Mouse (Mus musculus) cerebellum, adult 9-11 months (tissue): ENCODE measurements around the gene Apoa4.

ENCODE experiments used
- DNase-seq: peaks from one replicate; pipeline ENCODE4 v3.0.0; 2022

Apoa4 gene

GRCm38 (mm10) chr9:46228491-46228890 lies 12.0 kb upstream of the Apoa4 start, which contains the start of gene Apoa1:
TSS of gene Apoa1 (plus strand) at chr9:46228580.
- no peak for DNase-seq

DNA sequence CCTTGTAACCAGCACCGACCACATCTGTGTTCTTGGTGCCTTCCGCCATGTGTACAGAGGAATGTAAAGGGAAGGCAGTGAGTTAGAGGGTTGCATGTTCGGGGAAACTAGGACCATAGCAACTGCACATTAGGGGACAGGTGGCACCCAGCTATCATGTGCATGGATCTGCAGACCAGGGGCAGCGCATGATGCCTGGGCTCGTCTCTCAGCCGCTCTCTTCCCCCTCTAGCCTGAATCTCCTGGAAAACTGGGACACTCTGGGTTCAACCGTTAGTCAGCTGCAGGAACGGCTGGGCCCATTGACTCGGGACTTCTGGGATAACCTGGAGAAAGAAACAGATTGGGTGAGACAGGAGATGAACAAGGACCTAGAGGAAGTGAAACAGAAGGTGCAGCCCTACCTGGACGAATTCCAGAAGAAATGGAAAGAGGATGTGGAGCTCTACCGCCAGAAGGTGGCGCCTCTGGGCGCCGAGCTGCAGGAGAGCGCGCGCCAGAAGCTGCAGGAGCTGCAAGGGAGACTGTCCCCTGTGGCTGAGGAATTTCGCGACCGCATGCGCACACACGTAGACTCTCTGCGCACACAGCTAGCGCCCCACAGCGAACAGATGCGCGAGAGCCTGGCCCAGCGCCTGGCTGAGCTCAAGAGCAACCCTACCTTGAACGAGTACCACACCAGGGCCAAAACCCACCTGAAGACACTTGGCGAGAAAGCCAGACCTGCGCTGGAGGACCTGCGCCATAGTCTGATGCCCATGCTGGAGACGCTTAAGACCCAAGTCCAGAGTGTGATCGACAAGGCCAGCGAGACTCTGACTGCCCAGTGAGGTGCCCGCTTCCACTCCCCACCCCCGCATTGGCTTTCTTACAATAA lies 10.7 kb upstream of the Apoa4 start:
- DNase-seq: peak; percentile 95

GRCm38 (mm10) chr9:46230450-46230975 lies 10.0 kb upstream of the Apoa4 start:
- DNase-seq: peak; percentile 52

- peak; percentile 64 for DNase-seq
These were observed 5.3 kb upstream of the Apoa4 start for GRCm38 (mm10) chr9:46235196-46235595.

GRCm38 (mm10) chr9:46235596-46235648 lies 5.1 kb upstream of the Apoa4 start, which contains the start of gene Apoc3:
TSS of gene Apoc3 (minus strand) at chr9:46235636.
- DNase-seq: no peak

GRCm38 (mm10) chr9:46235649-46236048 lies 4.8 kb upstream of the Apoa4 start:
- DNase-seq: no peak

- no peak for DNase-seq
These were observed 1.6 kb upstream of the Apoa4 start for GRCm38 (mm10) chr9:46238850-46239249.

DNA sequence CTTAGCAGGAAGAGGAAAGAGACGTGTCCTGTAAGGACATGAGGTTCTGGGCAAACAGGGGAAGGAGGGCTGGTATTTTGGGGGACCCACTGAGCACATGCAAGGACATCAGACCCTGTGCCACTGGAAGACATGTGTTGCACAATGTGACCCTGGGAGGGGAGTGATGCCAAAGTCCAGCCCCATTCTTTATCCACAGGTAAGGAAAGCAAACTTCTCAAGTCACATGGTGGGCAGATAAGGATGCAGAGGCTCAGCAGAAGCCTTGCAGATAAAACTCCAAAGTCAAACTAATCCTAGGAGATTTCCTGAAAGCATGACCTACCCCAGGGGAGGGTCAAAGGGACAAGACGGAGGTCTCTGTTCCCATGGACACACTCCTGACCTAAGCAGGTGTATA lies 1.3 kb downstream of the Apoa4 start:
- DNase-seq: no peak

DNA sequence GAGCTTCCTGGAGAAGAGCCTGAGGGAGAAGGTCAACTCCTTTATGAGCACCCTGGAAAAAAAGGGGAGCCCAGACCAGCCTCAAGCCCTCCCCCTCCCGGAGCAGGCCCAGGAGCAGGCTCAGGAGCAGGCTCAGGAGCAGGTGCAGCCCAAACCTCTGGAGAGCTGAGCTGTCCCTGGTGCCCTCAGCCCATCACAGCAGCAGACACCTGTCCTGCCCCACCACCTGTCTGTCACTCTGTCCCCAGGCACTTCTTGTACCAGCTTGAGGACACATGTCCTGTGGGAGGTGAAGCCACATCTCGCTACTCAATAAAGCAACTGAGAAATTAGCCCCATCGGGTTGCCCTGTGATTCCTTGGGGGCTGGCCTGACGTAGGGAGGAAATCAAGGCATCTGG lies 2.6 kb downstream of the Apoa4 start:
- DNase-seq: no peak

DNA sequence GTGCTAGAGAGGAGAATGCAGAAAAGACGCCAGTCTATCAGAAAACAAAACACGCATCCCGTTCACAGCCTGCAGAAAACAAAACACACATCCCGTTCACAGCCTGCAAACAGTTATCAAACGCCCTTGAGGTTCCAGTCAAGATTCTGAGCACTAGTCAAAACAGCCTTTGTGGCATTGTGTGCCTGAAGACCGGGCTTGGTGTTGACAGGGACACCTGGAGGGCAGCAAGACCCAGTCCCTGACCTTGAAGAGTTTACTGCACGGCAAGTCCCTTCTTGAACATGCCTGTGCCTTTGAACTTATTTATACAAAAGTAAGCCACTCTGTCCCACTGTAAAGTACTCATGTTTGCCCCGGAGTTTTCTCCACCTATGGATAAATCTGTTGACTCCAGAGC lies 3.1 kb downstream of the Apoa4 start:
- DNase-seq: no peak

- peak; percentile 65 for DNase-seq
These were observed 6.3 kb downstream of the Apoa4 start for GRCm38 (mm10) chr9:46246752-46247324.

GRCm38 (mm10) chr9:46256177-46256576 lies 15.7 kb downstream of the Apoa4 start:
- no peak for DNase-seq

GRCm38 (mm10) chr9:46256658-46257385 lies 16.3 kb downstream of the Apoa4 start:
- DNase-seq: no peak

DNA sequence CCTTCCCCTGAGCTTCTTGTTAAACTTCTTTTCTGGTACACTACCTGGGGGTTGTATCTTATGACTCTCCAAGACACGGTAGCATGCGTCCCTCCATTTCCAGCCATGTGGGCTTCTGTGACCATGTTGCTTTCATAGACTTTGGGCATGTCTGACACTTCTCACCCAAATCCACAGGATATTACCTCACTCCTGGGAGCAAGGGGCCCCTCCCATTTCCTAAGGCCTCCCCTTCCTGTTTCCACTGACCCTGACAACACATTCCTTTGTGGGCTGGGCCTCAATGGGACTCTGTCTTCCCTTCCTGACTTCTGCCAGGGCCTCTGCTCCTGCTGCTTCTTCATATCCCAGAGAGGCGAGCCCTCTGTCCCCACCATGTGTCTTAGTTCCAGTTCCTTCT lies 17.1 kb downstream of the Apoa4 start:
- DNase-seq: no peak

DNA sequence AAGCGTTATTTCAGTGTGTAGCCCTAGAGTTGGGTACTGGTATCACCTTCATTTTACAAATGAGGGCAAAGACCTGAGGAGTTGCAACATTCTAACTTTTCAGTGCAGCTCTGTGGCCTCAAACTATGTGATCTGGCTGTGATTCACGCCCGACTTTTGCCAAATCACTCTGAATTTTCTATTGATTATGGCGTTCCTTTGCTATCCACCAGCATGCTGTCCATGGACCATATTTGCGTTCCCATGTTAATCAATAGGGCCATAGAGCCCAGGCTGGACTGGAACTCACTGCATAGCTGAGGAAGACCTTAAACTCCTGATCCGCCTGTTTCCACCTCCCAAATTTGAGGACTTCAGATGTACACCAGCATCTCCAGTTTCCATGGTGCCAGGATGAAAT lies 18.6 kb downstream of the Apoa4 start:
- no peak for DNase-seq

DNA sequence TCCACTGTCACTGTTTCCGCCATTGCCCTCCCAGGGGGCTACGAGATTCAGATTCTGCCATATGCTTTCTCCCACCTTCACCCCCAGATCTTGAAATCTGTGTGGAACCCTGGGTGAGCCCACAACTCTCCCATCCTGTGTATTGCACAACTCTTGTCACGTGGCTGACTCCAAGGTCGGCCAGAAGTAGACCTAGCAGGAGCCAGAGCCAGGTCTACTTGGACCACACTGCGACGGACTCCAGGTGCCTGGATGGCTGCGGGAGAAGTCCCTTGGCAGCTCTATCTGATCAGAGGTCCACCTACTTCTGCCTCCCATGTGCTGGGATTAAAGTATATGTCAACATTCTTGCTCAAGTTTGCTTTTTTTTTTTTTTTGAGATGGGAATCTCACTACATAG lies 20.6 kb downstream of the Apoa4 start:
- DNase-seq: no peak

DNA sequence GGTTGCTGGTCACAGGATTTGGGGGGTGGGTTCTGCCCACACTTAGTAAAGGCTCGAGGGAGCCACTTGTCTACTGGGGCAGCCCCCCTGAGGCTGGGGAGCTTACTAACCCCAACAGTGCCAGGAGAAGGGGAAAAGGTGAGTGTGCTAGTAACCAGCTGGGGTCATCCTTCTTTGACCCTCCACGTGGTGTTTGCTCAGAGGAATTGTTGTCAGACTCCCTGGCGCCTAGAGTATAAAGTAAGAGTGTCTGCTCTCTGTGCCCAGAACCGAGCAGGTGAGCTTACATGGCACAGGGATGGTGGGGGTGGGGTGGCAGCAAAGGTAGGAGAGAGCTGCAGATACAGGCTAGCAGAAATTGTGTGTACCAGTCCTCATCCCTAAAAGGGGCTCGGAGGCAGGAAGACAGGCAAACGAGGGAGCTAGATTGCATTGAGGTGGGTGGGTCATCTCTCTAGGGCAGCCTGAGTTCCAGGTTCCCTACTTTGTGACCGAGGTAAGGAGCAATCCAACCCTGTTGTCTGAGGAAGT lies 27.9 kb downstream of the Apoa4 start, which contains the start of gene Apoa5:
Gene Apoa5 (plus strand): TSS at position 291 of the 531 bp plus-strand sequence.
- DNase-seq: no peak

- DNase-seq: no peak
These were observed 28.6 kb downstream of the Apoa4 start for GRCm38 (mm10) chr9:46269125-46269524.

GRCm38 (mm10) chr9:46270782-46271181 lies 30.3 kb downstream of the Apoa4 start:
- no peak for DNase-seq

DNA sequence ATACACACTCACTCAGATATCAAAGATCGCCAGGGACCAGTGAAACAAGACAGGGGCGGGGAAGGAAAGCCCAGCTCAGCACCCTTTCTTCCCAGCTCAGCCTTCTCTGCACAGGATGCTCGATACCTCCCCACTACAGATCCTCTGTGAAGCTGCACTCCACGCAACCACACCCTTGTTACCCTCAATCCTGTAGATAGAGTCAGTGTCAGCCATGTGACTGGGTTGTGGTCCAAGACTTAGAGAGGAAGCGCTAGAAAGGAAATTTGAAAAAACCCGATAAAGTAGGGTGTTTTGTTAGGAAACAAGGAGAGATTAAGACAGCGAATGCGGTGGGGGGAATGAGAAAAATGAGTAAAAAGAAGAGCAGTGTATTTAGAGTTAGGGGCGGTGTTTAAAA lies 31.6 kb downstream of the Apoa4 start:
- DNase-seq: no peak

DNA sequence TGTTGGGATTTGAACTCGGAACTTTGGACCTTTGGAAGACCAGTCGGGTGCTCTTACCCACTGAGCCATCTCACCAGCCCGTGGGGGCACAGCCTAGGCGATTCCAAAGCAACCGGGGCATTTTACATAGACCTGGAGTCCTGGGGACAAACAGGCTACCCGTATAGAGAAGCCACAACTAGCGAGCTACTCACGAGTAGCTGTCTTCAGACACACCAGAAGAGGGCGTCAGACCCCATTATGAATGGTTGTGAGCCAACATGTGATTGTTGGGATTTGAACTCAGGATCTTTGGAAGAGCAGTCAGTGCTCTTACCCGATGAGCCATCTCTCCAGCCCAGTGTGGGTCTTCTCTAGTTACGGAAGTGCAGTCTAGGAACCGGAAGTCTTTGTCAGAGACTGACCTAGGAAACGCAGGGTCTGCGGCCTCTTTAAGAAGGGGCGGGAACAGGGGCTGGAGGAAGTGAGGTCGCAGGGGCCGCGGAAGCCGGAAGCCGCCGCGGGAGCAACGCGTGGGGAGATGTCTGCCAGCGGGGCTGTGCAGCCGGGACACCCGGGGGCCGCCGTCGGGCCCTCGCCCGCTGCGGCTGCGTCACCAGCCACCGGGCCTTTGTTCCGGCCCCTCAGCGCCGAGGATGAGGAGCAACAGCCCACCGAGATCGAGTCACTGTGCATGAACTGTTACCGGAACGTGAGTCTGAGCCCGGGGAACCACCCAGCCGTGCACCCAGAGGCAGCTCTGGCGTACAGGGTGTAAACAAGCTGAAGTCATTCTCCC lies 32.4 kb downstream of the Apoa4 start, which contains the start of gene Zpr1:
Gene Zpr1 (plus strand): TSS at position 388 of the 778 bp plus-strand sequence.
- peak; percentile 90 for DNase-seq

- DNase-seq: no peak
These were observed 34.0 kb downstream of the Apoa4 start for GRCm38 (mm10) chr9:46274494-46274893.
